Mouse (Mus musculus) bone marrow macrophage, adult 2 months (primary cell): ENCODE results near the gene Izumo1r.

Source experiments
- CTCF ChIP-seq: IDR thresholded peaks from 2 replicates; pipeline ENCODE4 v1.5.1; 2012; ENCODE audit warnings: low read depth, mild to moderate bottlenecking, low read length, moderate library complexity
- POLR2A ChIP-seq: IDR thresholded peaks from 2 replicates; pipeline ENCODE4 v1.6.1; 2012; ENCODE audit warnings: mild to moderate bottlenecking, low read depth, low read length, borderline replicate concordance

DNA sequence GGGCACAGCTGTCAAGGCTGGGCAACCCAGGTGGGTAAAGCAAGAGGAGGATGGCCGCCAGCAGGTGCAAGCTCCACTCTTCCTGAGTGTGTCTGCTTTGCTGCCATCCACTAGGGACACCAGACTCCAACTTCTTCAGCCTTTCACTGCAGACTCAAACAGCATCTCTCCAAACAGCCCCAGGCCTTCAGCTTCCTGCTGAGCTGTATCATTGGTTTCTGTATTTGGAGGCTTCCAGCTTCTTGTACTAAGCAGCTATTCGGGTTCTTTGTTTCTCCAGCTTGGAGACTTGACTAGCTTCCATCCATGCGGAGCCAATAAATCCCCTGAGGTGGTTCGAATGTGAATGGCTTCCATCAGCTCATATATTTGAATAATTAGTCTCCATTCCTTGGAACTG is 49.2 kb downstream of the Izumo1r start:
- TF ChIP-seq CTCF = no peak
- no peak for TF ChIP-seq POLR2A
